Mouse (Mus musculus) gastrocnemius, adult 2 months (tissue): Measurements from ENCODE around the gene A130010J15Rik. TPM values are rescaled to one million over a fixed set of nuclear protein-coding genes. Genes with fewer than 3 reads are reported as not detected.
A peak's percentile ranks its signal among the peaks of the same experiment; 100 is the strongest.

Experiments
- DNase-seq: peaks from one replicate; pipeline ENCODE4 v3.0.0; 2022
- H3K27ac ChIP-seq: fragments of 200-600 bp; 2 replicates; pipeline ENCODE4 v1.8.1; 2022; ENCODE audit warnings: mild to moderate bottlenecking
- H3K4me3 ChIP-seq: fragments of 200-600 bp; 2 replicates; pipeline ENCODE4 v1.8.1; 2022; ENCODE audit warnings: mild to moderate bottlenecking, moderate library complexity
- CTCF ChIP-seq: fragments of 200-600 bp; IDR thresholded peaks from 2 replicates; pipeline ENCODE4 v1.8.1; 2022; ENCODE audit warnings: antibody characterized with exemption, mild to moderate bottlenecking, moderate library complexity
- intact Hi-C: fragments of 180-260 bp; cut with DNase I; formaldehyde crosslinking; loops from one replicate; pipeline ENCODE4 v1.15.1; 2025
- total RNA-seq, 2 experiments: library from RNA; stranded (reverse); gene quantifications; 2 replicates each; pipeline ENCODE4 v1.2.3; 2021

A130010J15Rik gene
- total RNA-seq, 2 experiments from 2014 or later, result 3.3 to 3.7 TPM

DNA sequence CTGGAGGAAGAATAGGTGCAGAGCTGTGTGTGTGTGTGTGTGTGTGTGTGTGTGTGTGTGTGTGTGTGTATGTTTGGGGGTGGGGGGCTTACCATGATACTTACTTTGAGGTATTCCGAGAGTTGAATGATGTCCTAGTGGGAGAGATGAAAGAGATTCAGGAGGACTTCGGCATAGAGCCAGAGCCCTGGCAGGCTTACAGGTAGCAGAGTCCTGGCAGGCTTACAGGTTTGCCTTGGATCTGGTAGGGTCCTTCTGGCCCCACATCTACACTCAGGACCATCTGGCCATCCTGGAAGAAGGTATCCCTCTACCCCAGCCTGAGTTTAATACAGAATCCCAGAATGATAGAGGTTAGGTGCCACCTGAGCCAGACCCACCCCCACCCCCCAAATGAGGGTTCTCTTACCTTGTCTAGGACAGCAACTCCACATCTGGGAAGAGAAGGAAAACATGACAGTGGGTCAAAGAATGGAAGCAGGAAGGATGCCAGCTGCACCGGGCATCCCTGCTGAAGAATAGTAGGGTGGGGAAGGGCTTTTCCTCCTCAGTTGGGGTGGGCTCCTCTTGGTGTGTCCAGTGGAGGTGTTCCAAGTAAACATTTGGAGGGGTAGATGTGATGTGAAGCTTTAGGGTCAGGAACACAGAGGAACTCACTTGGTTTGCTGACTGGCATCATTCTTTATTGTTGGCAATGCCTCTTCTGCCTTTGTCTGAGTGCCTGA lies 26.7 kb downstream of the A130010J15Rik start:
- Histone ChIP-seq H3K27ac (no peak overlapping the region), H3K4me3 (no peak overlapping the region)
- intact Hi-C loops, result no loop called here
- TF ChIP-seq CTCF, result no peak
- no peak for DNase-seq

DNA sequence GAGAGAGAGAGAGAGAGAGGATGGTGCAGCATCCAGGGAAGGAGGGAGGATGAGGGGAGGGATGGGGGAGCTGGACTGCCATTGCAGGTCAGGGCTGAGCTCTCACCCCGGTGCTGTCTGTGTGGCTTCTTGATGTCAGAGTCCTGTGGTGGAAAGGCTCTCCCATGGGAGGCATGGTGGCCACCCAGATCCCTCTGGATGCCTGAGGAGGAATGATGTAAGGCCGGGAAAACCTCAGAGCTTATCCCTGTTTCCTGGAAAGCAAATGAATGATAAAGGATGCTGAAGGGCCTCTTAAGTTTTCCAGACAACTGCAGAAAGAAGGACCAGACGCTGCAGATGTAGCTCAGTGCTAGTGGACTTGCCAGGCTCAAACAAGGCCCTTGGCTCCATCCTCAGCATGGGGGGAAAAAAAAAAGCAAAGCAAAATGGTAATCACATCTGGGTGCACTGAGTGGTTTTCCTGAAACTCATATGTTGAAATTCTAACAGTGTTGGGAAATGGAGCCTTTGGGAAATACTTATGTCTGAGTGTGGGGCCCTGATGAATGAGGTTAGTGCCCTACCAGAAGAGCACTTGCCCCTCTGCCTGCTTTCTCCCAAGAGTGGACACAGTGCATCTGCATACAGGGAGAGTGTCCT lies 27.4 kb downstream of the A130010J15Rik start:
- Histone ChIP-seq H3K27ac (no peak overlapping the region), H3K4me3 (no peak overlapping the region)
- intact Hi-C loops, result no loop called here
- no peak for TF ChIP-seq CTCF
- DNase-seq, result no peak

DNA sequence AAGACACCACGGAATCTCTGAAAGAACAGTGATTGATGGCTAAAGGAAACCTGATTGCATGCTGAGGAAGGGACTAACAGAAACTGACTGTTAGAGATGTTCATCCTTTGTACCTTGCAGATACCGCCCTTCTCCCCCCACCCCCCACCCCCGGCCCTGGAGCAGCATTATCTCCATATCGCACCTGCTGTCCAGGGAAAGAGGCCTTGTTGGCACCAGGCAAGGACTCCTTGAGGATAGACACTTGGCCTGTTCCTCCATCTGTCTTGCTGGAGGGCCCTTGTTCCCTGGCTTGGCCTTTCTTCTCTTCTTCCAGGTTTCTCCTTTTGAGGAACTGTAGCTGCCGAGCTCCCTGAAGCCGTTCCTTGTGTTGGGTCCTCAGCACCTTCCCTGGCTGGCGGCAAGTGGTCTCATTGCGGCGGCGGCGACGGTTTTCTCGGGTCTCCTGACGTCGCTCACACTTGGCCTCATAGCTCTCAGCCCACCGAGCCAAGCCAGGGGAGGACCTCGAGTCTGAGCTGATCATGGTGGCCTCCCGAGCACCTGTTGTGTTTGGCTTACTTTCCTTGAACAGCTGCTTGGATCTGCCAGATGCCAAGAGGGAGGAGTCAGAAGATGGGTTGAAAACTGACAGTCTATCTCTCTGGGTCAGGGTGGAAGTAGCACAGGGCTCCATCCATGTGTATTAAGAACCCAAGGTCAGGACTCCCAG lies 29.8 kb downstream of the A130010J15Rik start:
- intact Hi-C loops, result no loop called here
- H3K4me3 ChIP-seq, result peak overlapping the region; percentile 47
- no peak for TF ChIP-seq CTCF
- peak; percentile 72 for DNase-seq
- H3K27ac ChIP-seq, result peak overlapping the region; percentile 58

DNA sequence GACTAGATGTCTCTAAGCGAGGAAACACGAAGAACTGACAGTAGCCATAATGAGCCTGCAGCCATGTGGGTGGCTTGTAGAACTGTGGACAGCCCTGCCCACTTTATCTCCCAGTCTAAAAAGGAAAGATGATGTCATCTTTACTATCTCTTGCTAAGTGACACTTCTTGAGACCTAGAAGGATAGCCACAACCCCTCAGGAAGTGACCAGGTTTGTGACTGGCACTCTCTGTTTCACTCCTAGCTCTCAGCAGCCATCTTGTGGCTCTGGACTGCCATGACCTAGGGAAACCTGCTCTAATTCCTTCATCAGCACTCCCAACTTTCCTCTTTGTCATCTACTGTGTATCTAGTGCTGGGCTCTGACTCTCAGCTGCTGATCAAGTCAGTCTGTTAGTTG lies 30.5 kb downstream of the A130010J15Rik start:
- peak; percentile 19; the same call in 1 of the 2 replicates for TF ChIP-seq CTCF
- Histone ChIP-seq H3K27ac (no peak overlapping the region), H3K4me3 (no peak overlapping the region)
- no peak for DNase-seq
- intact Hi-C loops, result no loop called here

DNA sequence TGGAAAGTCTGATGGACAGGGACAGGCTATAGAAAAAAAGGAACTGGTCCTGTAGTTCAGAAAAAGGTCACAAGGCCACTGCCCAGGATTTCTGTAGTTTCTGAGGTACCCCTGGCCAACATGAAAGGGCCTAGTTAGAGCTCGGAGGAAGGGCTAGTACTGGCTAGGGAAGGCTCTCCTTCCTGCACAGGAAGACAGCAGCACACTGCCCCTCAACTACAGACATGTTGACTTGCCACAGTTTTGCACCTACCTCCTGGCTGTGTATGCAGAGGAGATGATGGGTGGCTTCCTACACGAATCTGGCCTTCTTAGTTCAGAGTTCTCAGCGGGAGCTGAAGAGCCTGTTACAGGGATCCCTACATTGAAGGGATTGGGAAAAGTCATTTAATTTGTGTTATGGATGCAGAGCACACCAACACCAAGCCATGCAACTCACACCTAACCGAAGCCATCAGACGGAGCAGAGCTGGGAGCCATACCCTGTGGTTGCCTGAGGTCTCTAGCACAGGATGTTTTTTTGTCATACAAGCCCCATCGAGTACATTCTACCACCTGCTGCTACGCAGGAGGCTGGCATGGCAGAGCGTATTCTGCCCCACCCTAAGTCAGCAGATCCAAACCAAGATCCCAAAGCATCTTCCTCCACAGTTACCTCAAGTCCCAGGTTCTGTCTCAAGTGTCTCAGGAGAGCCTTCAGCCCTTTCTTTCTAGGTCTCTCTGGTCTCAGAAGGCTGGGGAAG lies 33.0 kb downstream of the A130010J15Rik start:
- DNase-seq, result no peak
- Histone ChIP-seq H3K4me3 (no peak overlapping the region; the same call in 1 of the 2 replicates), H3K27ac (no peak overlapping the region)
- intact Hi-C loops, result no loop called here
- no peak for TF ChIP-seq CTCF

DNA sequence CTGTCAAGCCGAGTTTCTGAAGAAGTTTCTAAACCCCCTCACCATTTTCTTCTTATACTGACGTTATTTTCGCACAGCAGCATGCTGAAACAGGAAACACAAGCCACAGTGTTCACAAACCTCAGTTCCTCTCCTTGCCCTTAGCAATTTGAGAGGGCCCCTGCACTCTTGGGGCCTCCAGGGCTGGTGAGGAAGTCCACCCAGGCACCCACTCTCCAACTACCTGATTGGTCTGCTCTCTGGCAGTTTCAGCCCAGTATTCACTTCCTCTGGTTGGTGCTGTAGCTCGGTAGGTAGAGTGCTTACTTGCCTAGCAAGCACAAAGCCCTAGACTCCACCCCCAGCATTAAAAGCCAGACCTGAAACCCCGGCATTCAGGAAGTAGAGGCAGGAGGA lies 33.5 kb downstream of the A130010J15Rik start, which contains the start of gene Traf3ip3:
Traf3ip3 (minus strand) TSS at position 321 of the 396 bp plus-strand sequence.
- Histone ChIP-seq H3K27ac (no peak within 1 kb of the TSS), H3K4me3 (no peak within 1 kb of the TSS; the same call in 1 of the 2 replicates)
- DNase-seq, result no peak
- intact Hi-C loops, result no loop called here
- TF ChIP-seq CTCF, result no peak

DNA sequence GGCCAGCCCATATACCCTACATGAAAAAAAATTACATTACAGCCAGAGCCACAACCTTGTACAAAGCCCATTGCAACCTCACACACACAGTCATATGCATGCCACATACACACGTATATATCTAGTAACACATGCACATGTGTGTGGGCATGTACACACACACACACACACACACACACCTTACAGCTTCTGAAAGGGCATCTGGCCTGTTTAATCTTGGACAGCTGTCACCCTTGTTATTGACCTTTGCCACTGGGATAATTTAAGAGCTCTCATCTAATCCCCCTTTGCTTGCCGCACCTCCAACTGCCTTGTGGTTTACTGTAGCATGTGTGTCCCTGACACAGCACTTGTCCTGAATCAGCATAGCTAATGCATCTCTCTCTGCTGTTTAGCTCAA lies 36.0 kb downstream of the A130010J15Rik start:
- intact Hi-C loops, result no loop called here

DNA sequence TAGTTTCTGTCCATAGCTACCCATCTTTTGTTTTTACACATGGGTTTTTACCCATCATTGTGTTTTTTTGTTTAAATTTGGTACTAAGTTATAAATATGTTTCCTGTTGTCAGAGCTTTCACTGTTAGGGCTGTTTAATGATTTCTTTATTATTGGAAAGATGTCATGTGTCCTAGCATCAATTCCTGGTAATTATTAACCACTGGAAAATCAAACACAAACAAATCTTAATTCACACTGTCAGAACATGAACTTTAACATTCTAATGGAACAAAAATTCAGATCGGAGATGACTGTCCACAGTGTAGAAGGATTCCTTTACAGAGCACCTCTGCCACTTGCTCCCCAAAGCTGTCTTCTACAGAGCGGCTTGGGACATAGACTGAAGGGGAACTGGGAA lies 37.6 kb downstream of the A130010J15Rik start:
- no peak overlapping the region for H3K4me3 ChIP-seq
- intact Hi-C loops, result loop anchor here (5.0 kb wide), 1 partner anchor 47 kb away; no protein-coding TSS in a partner anchor
- DNase-seq, result no peak
- TF ChIP-seq CTCF, result no peak
- H3K27ac ChIP-seq, result no peak overlapping the region

More for the DNA sequence above, 36.0 kb downstream of the A130010J15Rik start:
- no peak for DNase-seq
- TF ChIP-seq CTCF, result no peak
- Histone ChIP-seq H3K27ac (no peak overlapping the region), H3K4me3 (no peak overlapping the region)

DNA sequence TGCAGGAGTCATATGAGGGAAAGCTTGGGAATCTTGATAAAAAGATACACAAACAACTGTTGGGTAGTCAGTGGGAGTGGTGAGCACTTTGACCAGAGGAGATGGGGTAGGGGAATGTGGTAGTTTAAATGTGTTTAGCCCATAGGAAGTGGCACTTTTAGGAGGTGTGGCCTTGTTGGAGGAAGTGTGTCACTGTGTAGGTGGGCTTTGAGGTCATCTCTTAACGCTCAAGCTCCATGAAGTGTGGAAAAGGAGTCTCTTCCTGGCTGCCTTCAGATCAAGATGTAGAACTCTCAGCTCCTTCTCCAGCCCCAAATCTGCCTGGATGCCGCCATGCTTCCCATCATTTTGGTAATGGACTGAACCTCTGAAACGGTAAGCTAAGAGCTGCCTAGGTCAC lies 39.7 kb downstream of the A130010J15Rik start, which contains the start of gene Lamb3:
Lamb3 (plus strand) TSS at position 197 of the 400 bp plus-strand sequence.
- TF ChIP-seq CTCF, result no peak
- intact Hi-C loops, result loop anchor here (5.0 kb wide), 1 partner anchor 45 kb away; no protein-coding TSS in a partner anchor
- no peak within 1 kb of the TSS for H3K27ac ChIP-seq
- DNase-seq, result no peak
- no peak within 1 kb of the TSS for H3K4me3 ChIP-seq

DNA sequence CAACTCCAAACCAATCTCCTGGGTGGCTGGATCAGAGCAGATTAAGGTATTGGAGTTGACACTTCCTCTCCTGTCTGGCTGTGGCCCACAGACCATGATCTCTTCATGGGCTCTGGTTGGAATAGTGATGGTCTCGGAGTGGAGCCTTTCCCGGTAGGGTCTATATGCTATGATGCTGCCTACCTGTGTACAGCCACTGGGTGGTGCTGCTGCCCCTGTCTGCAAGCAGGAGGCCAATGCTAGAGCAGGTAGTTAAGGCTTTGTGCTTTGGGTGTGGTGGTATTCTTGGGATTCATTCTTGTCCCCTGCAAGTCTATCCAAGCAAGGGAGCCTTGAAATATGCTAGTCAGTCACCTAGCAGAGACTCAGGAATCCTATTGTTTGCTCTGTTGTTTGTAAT lies 40.3 kb downstream of the A130010J15Rik start:
- no peak overlapping the region for H3K27ac ChIP-seq
- no peak overlapping the region for H3K4me3 ChIP-seq
- peak; percentile 82 for TF ChIP-seq CTCF
- DNase-seq, result peak; percentile 57
- intact Hi-C loops, result loop anchor here (1.0 to 5.0 kb wide), 3 partner anchors 44 to 169 kb away; no protein-coding TSS in a partner anchor

DNA sequence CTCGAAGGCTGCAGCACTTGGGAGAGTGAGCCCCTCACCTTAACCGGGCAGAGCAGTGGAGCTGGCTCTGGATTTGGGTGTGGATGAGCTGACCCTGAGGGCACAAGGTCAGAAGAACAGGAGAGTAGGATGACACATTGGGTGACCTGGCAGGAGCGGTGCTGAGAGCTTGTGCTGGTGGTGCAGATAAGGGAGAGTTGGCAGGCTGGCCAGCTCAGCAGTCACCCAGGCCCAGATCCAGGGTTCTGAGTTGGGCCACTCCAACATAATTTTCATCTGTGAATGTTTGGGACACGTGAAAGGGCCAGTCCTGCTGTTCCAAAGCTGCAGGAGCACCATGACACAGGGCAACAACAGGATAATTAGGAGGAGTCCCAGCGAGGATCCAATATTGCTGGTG lies 43.5 kb downstream of the A130010J15Rik start:
- TF ChIP-seq CTCF, result no peak
- intact Hi-C loops, result no loop called here
- no peak overlapping the region for H3K4me3 ChIP-seq
- no peak overlapping the region for H3K27ac ChIP-seq
- DNase-seq, result no peak

DNA sequence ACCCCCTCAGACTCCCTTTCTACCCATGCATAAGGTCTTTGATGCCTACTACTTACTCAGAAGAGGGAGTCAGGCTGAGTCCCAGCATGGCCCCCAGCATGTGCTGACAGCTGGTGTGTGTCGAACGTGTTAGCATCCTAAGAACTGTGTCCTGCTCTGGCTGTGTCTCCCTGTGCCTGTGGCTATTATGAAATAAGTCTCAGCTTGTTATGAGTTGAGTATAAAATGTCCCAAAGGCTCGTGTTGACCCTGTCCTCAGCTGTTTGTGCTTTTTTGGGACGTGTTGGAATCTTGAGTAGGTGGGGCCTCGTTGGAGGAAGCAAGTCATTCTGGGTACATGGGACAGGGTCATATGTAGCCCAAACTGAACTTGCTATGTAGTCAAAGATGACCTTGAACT lies 46.2 kb downstream of the A130010J15Rik start:
- Histone ChIP-seq H3K4me3 (no peak overlapping the region), H3K27ac (no peak overlapping the region)
- intact Hi-C loops, result no loop called here
- no peak for TF ChIP-seq CTCF
- no peak for DNase-seq
